Mouse (Mus musculus): ENCODE results near the gene Vps25. TPM values are rescaled to one million over a fixed set of nuclear protein-coding genes. Genes with fewer than 3 reads are reported as not detected.
A peak's percentile ranks its signal among the peaks of the same experiment; 100 is the strongest.

The Vps25 gene
- total RNA-seq, 2 experiments from 2014 or later: 74.6 to 86.7 TPM

- DNase-seq (ENCODE audit: low spot score in 2 of 2): no peak
- intact Hi-C loops (cut with DNase I): no loop called here
These were observed 19.4 kb upstream of the Vps25 start for GRCm38 (mm10) chr11:101234124-101234523.

- DNase-seq (ENCODE audit: low spot score in 2 of 2): no peak
- intact Hi-C loops (cut with DNase I): no loop called here
These were observed 18.1 kb upstream of the Vps25 start for GRCm38 (mm10) chr11:101235429-101235828.

DNA sequence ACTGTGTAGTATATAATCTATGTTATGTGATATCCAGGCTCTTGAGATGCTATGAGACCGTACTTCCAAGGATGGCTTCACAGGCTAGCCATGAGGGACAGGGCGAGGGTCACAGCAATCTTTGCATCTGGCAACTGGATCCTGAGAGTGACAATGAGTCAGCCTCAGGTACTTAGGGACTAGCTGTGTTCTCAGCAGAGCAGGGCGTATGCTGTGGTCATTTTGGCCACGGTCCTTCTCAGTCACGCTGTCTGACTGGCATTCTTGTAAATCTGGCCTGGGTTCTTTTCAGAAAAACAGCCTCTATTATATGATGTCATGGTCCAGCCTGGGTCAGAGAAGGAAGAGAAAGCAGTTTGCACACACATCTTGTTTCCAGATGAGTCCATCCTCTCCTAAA is 16.7 kb upstream of the Vps25 start:
- intact Hi-C loops (cut with DNase I): no loop called here
- DNase-seq (ENCODE audit: low spot score in 2 of 2): no peak

DNA sequence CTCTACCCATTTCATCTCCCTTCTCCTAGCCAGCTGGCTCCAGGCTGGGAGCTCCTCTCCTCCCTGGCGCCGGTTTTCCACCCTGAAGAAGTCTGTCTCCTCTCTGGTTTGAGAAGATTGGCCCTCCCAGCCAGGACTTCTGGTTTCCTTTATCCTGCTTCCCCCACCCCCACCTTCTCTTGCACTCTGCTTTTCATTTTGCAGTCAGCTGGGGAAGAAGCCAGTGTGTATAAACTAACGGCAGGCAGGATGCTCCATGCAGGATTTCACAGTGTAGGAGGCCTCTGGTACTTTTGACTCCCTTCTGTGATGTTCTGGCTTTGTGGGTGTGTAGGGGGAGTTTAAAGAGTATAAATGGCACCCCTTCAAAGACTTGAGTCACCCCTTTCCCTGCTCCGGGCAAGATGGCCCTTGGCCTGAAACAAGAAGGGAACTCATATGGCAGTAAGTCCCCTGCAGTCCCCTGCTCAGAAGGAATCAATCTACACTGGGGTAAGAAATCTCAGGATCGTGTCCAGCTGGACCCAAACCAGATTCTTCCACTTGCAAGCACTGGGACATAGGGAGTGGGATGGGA is 15.3 kb upstream of the Vps25 start:
- intact Hi-C loops (cut with DNase I): no loop called here
- DNase-seq (ENCODE audit: low spot score in 2 of 2): peak in 1 of 2 experiments; percentile 17

DNA sequence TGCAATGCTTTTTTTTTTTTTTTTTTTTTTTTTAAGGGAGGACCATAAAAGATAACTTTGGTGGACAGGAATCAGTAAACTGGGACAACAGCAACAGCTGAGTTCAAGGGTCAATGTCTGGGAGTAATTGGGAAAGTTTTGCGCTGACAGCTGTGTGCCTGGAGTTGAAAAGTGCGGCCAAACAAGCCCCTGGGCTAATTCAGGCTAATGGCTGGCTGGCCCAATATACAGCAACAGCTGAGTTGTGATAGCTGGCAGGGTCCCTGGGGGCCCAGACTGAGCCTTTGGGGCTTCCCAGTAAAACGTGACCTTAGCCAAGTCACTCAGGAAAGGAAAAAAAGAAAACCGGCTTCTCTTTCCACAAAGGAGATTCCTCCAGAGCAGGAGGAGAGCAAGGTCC is 8.4 kb upstream of the Vps25 start:
- intact Hi-C loops (cut with DNase I): no loop called here
- no peak for DNase-seq (ENCODE audit: low spot score in 2 of 2)

DNA sequence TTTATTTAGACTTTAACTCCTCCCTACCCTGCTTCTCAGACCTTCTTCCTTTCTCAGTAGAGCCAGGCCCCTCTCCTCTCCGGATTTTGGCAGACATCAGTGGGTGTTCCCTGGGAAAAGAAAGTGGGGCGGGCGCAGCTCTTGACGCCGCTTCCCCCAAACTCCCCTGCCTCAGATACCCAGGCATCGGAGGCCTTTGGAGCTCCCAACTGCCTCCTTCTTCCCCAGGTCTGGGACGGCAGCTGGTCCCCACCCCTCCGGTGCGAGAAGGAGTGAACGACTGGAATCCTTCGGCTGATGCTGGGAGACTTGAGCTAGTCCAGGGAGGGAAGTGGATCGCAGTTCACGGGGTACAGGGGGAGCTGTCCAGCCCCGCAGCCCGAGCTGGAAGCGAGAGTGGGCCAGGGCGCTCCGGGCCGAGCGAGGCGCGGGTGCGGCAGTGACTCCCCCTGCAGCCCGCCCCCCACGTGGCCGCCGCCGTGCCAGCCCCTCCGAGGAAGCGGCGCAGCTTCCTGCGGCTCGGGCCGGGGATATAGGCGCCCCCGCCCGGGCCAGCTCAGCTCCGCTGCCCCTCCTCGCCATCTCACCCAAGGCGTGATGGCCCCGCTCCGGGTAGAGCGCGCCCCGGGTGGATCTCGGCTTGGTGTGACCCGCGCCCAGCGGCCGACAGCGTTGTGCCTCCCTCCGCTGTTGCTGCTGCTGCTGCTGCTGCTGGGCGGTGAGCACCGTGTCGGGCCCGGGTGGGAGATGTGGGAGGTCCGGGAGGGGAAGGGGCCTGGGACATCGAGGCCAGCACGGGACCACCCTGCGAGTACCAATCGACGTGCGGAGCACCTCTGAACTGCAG is 7.4 kb upstream of the Vps25 start, which contains the start of gene Ramp2:
TSS of gene Ramp2 (plus strand) at position 174 of the 847 bp plus-strand sequence.
- intact Hi-C loops (cut with DNase I): no loop called here
- no peak for DNase-seq (ENCODE audit: low spot score in 2 of 2)

- no peak for DNase-seq (ENCODE audit: low spot score in 2 of 2)
- intact Hi-C loops (cut with DNase I): no loop called here
These were observed 6.8 kb upstream of the Vps25 start for GRCm38 (mm10) chr11:101246702-101247012.

DNA sequence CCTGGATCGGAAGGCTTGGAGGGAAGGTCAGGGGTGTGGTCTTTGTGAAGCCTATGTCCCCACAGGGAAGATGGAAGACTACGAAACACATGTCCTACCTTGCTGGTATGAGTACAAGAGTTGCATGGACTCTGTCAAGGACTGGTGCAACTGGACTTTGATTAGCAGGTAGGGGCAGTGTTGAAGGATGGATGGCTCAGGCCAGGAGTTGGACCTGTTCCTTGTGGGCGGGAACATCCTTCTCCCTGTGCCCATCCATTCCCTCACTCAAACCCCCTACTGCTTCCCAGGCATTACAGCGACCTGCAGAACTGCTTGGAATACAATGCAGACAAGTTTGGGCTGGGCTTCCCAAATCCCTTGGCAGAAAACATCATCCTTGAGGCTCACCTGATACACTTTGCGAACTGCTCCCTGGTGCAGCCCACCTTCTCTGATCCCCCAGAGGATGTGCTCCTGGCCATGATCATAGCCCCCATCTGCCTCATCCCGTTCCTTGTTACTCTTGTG is 5.9 kb upstream of the Vps25 start:
- no peak for DNase-seq (ENCODE audit: low spot score in 2 of 2)
- intact Hi-C loops (cut with DNase I): loop anchor here (1.0 kb wide), 1 partner anchor 35 kb away; no protein-coding TSS in a partner anchor

- intact Hi-C loops (cut with DNase I): loop anchor here (1.0 kb wide), 1 partner anchor 36 kb away; no protein-coding TSS in a partner anchor
- DNase-seq (ENCODE audit: low spot score in 2 of 2): peak; percentile 60 to 70
These were observed 5.1 kb upstream of the Vps25 start for GRCm38 (mm10) chr11:101248258-101248994.

DNA sequence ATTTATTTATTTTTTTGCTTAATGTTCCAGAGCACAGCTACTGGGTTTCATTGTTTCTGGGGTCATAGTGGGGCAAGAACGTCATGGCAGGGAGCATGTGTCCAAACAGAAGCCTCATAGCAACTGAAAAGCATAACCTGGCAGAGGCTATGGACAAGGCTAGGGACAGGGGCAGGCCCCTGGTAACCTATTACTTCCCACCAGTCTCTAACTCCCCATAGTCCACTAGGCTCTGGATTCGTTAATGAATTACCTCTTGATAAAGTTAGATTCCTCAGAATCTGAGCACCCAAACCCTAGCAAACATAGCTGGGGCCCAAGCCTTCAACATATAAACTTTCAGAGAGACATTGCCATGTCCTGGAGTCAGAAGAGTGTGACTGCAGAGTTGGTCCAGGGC is 2.5 kb upstream of the Vps25 start:
- intact Hi-C loops (cut with DNase I): no loop called here
- DNase-seq (ENCODE audit: low spot score in 2 of 2): no peak

GRCm38 (mm10) chr11:101252941-101253340 is 566 bp upstream of the Vps25 start:
- intact Hi-C loops (cut with DNase I): loop anchor here (2.0 kb wide), 1 partner anchor 50 kb away; the partner anchor contains the start of gene Becn1
- no peak for DNase-seq (ENCODE audit: low spot score in 2 of 2)

DNA sequence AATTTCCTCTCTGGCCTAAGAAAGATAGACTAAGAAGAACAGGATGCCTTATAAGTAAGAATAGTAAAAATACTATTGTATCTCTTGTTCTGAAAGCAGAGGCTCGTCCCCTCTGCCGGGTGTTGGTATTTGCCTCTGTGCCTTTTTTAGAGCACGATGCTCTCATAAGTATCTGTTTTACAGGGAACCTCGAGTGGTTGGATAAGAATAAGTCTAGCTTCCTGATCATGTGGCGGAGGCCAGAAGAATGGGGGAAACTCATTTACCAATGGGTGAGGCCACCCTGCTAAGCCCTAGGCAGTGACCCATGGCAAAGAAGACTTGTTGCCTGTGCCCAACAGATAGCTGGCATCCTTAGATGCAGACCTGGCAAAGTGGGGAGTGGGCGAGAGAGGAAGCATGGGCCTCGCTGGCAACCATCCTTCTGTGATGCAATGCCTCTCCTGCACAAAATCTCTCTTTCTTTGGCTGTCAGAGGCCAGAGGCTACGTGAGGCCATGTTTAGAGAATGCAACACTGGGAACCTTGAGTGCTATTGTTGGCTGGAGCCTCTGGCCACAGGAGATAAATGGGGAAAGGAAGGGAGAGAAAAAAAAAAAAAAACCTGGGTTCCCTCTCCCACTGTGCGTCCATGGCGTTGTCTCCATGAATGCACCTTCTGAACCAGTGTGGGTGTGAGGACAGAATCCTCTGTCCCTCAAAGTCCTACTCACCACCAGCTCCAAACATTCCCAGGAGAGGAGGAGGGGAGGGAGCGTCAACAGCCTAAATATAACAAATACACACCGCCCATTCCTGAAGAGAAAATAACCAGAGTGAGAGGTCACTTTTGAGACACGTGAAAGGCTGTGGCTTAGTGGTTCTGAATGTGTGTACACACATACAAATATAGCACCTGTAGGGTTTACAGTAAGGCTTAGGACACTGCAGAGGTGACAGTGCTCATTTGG is 2.6 kb downstream of the Vps25 start:
- intact Hi-C loops (cut with DNase I): no loop called here
- no peak for DNase-seq (ENCODE audit: low spot score in 2 of 2)

DNA sequence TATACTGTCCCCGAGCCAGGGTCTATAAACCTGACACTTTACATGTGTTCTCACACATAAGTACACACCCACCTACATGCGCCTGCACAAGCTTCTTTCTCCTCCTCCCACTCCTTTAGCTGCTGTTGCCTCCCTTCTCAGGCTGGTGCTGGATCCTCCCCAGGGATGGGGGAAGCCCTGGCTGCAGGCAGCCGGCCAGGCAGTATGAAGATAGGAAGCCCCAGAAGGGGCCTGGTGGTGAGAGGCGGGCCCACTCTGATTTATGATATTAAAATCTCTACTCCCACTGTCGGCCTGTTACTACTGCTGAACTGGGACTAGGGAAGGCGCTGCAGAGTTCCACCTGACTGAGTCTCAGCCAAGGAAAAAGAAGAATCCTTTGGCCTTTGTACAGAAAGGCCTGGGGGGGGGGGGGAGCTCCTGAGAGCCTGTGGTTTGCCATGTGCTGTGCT is 5.8 kb downstream of the Vps25 start:
- intact Hi-C loops (cut with DNase I): no loop called here
- DNase-seq (ENCODE audit: low spot score in 2 of 2): peak; percentile 72 to 83

DNA sequence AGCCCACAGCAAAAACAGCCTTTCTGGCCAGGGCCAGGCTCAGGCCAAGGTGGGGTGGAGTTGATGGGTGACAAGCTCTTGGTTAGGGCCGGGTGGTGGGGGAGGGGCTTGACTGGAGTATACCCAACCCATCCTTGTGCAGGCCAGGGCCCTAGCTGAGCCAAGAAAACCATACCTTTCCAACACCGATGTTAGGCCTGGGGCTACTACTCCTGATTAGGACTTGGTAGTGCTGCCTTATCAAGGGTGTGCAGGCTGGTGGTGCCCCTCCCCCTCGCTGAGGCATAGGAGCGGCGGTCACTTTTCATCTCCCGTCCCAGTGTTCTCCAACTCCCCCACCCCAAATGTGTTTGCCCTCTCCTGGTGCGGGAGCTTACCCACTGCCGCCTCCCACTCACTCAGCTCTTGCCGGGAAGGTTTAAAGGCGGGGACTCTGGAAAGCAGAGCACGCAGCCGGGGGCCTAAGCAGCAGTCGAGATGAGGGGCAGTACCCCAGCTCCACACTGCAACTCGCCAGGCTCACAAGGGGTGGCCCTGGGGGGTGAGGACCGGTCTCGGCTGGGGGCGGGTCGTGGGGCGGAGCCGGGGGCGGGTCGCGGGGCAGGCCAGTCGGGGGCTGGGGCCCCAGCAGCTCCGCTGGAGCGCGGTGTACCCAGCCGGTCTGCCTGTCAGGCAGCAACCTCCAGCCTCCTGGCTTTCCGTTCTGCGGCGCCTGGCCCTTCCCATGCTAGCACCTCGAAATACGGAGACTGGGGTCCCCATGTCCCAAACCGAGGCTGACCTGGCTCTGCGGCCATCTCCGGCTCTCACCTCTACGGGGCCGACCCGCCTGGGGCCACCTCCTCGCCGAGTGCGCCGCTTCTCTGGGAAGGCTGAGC is 6.7 kb downstream of the Vps25 start, which contains the start of gene Wnk4:
TSS of gene Wnk4 (plus strand) at position 620 of the 878 bp plus-strand sequence.
- intact Hi-C loops (cut with DNase I): no loop called here

GRCm38 (mm10) chr11:101260826-101261380 is 7.4 kb downstream of the Vps25 start:
- intact Hi-C loops (cut with DNase I): no loop called here
- no peak for DNase-seq (ENCODE audit: low spot score in 2 of 2)

More for the DNA sequence above, 6.7 kb downstream of the Vps25 start, which contains the start of gene Wnk4:
- DNase-seq (ENCODE audit: low spot score in 2 of 2): no peak

GRCm38 (mm10) chr11:101262272-101262967 is 8.9 kb downstream of the Vps25 start:
- no peak for DNase-seq (ENCODE audit: low spot score in 2 of 2)
- intact Hi-C loops (cut with DNase I): no loop called here
